ENCODE assay signal across 8 mouse cellular contexts in the genomic region with DNA sequence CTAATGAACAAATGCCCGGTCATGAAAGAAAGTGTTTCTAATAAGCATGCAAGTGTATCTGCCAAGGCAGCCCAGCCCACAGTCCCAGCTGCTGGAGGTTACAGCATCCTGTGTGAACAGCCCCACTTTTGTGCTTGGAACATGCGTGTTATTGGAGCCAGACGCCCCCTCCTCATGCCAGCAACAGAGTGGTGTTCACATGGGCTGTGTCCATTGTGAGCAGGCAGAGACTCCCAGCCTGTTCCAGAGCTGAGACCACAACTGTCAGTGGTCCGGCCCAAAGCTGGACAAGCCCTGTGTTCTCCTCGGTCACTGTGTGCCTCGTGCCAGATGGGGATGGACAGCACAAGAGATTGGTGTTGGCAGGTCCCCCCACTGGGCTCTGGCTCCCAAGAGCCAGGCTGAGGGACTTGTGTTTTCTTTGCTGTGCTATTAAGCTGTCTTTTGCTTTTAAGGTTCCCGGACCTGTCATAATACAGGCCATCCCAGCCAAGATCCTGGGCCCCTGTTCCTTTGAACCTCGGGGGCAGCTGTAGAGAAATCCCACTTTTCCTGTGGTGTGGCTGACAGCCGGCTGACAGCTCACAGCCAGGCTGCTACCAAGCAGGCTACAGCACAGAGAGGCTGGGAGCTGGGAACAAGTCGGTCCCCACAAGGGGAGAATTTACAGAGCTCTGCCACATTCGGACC.
DNase-seq lines count a peak whose midpoint lies in the region; ATAC-seq and TF ChIP-seq lines count a peak whose summit lies in the region.
"Had no signal": no experiment of that assay in that cellular context is flagged by ENCODE, and none has a peak within 500 bp of the region (broad histone marks: within the 10 kb centered on the region; RNA-seq: fewer than 3 reads in every experiment).

No protein-coding gene starts in this region.

- no peak overlapping the region for H3K4me3 ChIP-seq in heart, embryonic 14.5 days (ENCODE audit: control insufficient read depth in 1 of 2, insufficient read depth in 1 of 2, low read depth in 1 of 2, low read length in 2 of 2)
- no peak overlapping the region for H3K4me3 ChIP-seq in limb, embryonic 14.5 days (replicated peaks; ENCODE audit: low read length)
- H3K4me3 ChIP-seq in liver, embryonic 11.5 days (ENCODE audit: low read depth, low read length): no peak overlapping the region

- no peak for TF ChIP-seq POLR2A in limb, embryonic 14.5 days (IDR thresholded peaks at IDR 0.05; ENCODE audit: borderline replicate concordance, extremely low read depth, insufficient read depth, insufficient read length)

- no peak overlapping the region; the same call in 1 of the 2 replicates for H3K4me2 ChIP-seq in heart, embryonic 14.5 days (ENCODE audit: low read length)
- H3K4me2 ChIP-seq in limb, embryonic 14.5 days (replicated peaks; ENCODE audit: low read depth, low read length, severe bottlenecking): 0 out of 2 replicates have a peak overlapping the region, but pooled peaks have one; percentile 10
- no peak overlapping the region for H3K4me2 ChIP-seq in liver, embryonic 11.5 days

- peak overlapping the region; percentile 34; the same call in 1 of the 2 replicates for H3K9ac ChIP-seq in heart, embryonic 14.5 days (ENCODE audit: low read length)
- no peak overlapping the region for H3K9ac ChIP-seq in limb, embryonic 14.5 days (ENCODE audit: low read depth, low read length, severe bottlenecking)
- no peak overlapping the region for H3K9ac ChIP-seq in liver, embryonic 11.5 days (ENCODE audit: low read depth, low read length)

- DNase-seq in right cerebral cortex, postnatal 4 days: peak; percentile 18
- DNase-seq in right cerebral cortex, postnatal 25 days: no peak
- peak; percentile 55 for DNase-seq in limb, embryonic 14.5 days (ENCODE audit: low spot score)
- no peak for DNase-seq in kidney, postnatal 4 days
- no peak for DNase-seq in liver, embryonic 11.5 days (ENCODE audit: low spot score)
- no peak for DNase-seq in kidney, adult 18-20 months
- DNase-seq: right cerebral cortex, adult 18-20 months had no signal

- no peak overlapping the region for H3K27ac ChIP-seq in heart, embryonic 14.5 days (replicated peaks in 1 of 2; ENCODE audit: control insufficient read depth in 1 of 2, insufficient read depth in 1 of 2, low read depth in 2 of 2, low read length in 2 of 2)
- peak overlapping the region; percentile 43; the same call in 1 of the 2 replicates for H3K27ac ChIP-seq in limb, embryonic 14.5 days (replicated peaks; ENCODE audit: low read depth, low read length)
- no peak overlapping the region for H3K27ac ChIP-seq in liver, embryonic 11.5 days (ENCODE audit: low read depth, low read length)

- H3K27me3 ChIP-seq in heart, embryonic 14.5 days (ENCODE audit: control insufficient read depth, insufficient read depth, low read length): peaks cover 69% of the 10 kb centered on the region
- 0 out of 2 replicates have a peak, but pooled peaks cover 3% of the 10 kb centered on the region for H3K27me3 ChIP-seq in limb, embryonic 14.5 days (ENCODE audit: control insufficient read depth, insufficient read depth, low read length)
- no peaks in the 10 kb centered on the region for H3K27me3 ChIP-seq in liver, embryonic 11.5 days (replicated peaks; ENCODE audit: control insufficient read depth, insufficient read depth, low read length)

- peaks cover 7 to 15% of the 10 kb centered on the region in 2 experiments; a peak in 3 of 4 replicates for H3K4me1 ChIP-seq in heart, embryonic 14.5 days (ENCODE audit: control insufficient read depth in 2 of 2, insufficient read depth in 2 of 2, low read length in 2 of 2)
- H3K4me1 ChIP-seq in limb, embryonic 14.5 days (ENCODE audit: control insufficient read depth, insufficient read depth, low read length): peaks cover 37% of the 10 kb centered on the region
- H3K4me1 ChIP-seq in liver, embryonic 11.5 days (replicated peaks; ENCODE audit: control insufficient read depth, insufficient read depth, low read length): 0 out of 2 replicates have a peak, but pooled peaks cover 3% of the 10 kb centered on the region

- no peaks in the 10 kb centered on the region for H3K36me3 ChIP-seq in heart, embryonic 14.5 days (ENCODE audit: control insufficient read depth, insufficient read depth, low read length)
- H3K36me3 ChIP-seq in limb, embryonic 14.5 days (ENCODE audit: control insufficient read depth, insufficient read depth, low read length): no peaks in the 10 kb centered on the region
- H3K36me3 ChIP-seq in liver, embryonic 11.5 days (ENCODE audit: control insufficient read depth, insufficient read depth, low read length): no peaks in the 10 kb centered on the region

- WGBS in heart, embryonic 14.5 days: 28% methylated on average over 11 of the region's 11 CpGs
- WGBS in limb, embryonic 14.5 days: 9% methylated on average over 10 of the region's 11 CpGs
- 50% methylated on average over 11 of the region's 11 CpGs for WGBS in liver, embryonic 11.5 days

- H3K9me3 ChIP-seq in heart, embryonic 14.5 days (ENCODE audit: control insufficient read depth, low read length): no peaks in the 10 kb centered on the region
- no peaks in the 10 kb centered on the region for H3K9me3 ChIP-seq in limb, embryonic 14.5 days (ENCODE audit: control insufficient read depth, low read length)
- H3K9me3 ChIP-seq in liver, embryonic 11.5 days (ENCODE audit: control insufficient read depth, low read length): no peaks in the 10 kb centered on the region

- no peak for ATAC-seq in heart, embryonic 14.5 days (ENCODE audit: insufficient number of reproducible peaks, insufficient read depth, low FRiP score, low read depth)
- ATAC-seq in limb, embryonic 14.5 days (ENCODE audit: low FRiP score, low read depth): peak; percentile 65
- ATAC-seq in liver, embryonic 11.5 days (replicated peaks; ENCODE audit: low FRiP score): no peak

Comparison
In these comparisons a context has a peak if more than half of its experiments do, and no peak if none do; other contexts are left out.
1. DNase-seq: peak in right cerebral cortex, postnatal 4 days (single experiment) and limb, embryonic 14.5 days (single experiment); none in right cerebral cortex, postnatal 25 days (single experiment), kidney, postnatal 4 days (0 of 2), liver, embryonic 11.5 days (single experiment) and kidney, adult 18-20 months (single experiment).